Mouse (Mus musculus) G1E (cell line): ENCODE measurements at regions not wholly inside any gene's neighbourhood (a gene's known extent, or its start where the extent isn't known, plus 50 kb on each side); places are given as distances from the start of the nearest gene placed in this dataset.

Source experiments
- CTCF ChIP-seq: IDR thresholded peaks from 2 replicates; pipeline ENCODE4 v1.5.1; 2012; ENCODE audit warnings: low read depth, low read length, inconsistent platforms, mixed read lengths
- GATA1 ChIP-seq: IDR thresholded peaks from 2 replicates; pipeline ENCODE4 v1.6.1; 2012; ENCODE audit warnings: borderline replicate concordance, low read length, inconsistent platforms, mixed read lengths
- GATA2 ChIP-seq: IDR thresholded peaks from 2 replicates; pipeline ENCODE4 v1.6.1; 2012; ENCODE audit warnings: low read depth, low read length, inconsistent platforms, borderline replicate concordance
- POLR2AphosphoS5 ChIP-seq: IDR thresholded peaks from 2 replicates; pipeline ENCODE4 v1.6.1; 2012; ENCODE audit warnings: low read depth, low read length, inconsistent platforms; ENCODE audit not compliant: insufficient replicate concordance
- TAL1 ChIP-seq: conservative IDR thresholded peaks from 2 replicates; pipeline ENCODE4 v1.6.1; 2012; ENCODE audit warnings: low read depth, low read length, inconsistent platforms, mixed read lengths

GRCm38 (mm10) chr15:62421073-62421851 is 1423.7 kb downstream of the Gsdmc2 start:
- TF ChIP-seq CTCF (no peak), POLR2AphosphoS5 (no peak), GATA1 (no peak), GATA2 (no peak), TAL1 (no peak)
